Mouse (Mus musculus): ENCODE measurements around the gene Ptgdr2. TPM values are rescaled to one million over a fixed set of nuclear protein-coding genes. Genes with fewer than 3 reads are reported as not detected.

The Ptgdr2 gene
- polyA plus RNA-seq, 1 experiment from 2014 or later = 0.17 TPM

DNA sequence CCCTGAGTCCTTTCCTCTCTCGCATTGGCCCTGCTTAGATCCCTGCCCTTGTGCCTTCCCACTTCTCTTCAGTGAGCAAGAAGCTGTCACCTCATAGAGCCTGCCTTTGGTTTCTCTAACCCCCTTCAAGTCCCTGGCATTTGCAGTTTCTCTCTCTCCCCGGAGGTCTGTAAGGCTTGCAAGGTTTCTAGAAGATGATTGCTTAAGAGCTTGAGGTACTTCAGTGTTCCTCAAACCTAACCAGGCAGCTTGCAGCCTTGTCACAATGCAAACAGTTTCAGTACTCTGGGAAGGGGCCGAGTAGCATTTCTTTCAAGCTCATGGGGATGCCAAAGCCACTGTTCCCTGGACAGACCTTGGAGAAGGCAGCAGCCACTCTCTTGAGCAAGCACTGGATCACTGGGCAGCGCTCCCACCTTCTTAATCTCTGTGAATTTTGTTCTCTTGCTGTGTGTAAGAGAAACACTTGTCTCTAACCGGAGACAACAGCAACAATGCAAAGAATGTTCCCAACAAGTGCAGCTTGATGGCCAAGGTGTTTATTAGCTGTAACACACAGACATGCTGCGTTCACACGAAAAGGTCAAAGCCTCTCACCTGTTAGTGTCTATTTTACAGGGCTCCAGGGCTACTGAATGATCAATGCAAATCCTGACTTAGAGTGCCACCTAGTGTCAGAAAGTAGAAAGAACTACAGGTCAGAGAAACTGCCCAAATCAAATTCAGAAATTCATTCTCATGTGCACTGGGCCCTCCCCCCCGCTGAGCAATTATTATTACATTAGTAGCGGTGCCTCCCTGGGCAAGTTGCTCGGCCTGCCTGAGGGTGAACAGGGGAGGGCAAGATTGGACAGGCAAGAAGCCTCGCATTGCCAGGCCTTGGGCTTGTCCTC is 22.4 kb downstream of the Ptgdr2 start:
- no peak overlapping the region for H3K27ac ChIP-seq
- no peaks in the 10 kb centered on the region for H3K9me3 ChIP-seq (replicated peaks)
- peak; percentile 77 for ATAC-seq
- peak overlapping the region; percentile 23; the same call in 1 of the 2 replicates for H3K9ac ChIP-seq
- no peaks in the 10 kb centered on the region for H3K27me3 ChIP-seq
- no peak overlapping the region for H3K4me3 ChIP-seq
- H3K36me3 ChIP-seq (ENCODE audit: poor library complexity, severe bottlenecking) = no peaks in the 10 kb centered on the region
- WGBS = 37% methylated on average over 11 of the region's 11 CpGs
- no peak overlapping the region for H3K4me2 ChIP-seq
- no peaks in the 10 kb centered on the region for H3K4me1 ChIP-seq

DNA sequence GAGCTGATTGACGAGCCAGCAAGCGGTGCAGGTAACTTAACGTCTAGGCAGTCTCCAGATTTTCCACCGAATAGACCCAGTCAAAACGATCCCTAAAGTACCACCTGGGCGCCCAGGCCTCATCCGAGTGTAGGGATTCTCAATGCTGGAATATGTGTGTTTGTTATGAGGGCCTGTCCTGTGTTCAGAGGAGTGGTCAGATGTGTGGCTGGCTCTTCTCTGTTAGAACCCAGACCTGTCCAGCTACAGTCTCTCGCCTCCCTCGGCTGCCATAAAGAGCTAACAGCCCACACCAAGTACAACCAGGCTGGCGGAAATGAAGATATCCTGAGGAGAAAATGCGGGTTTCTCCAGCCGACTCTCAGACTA is 23.0 kb downstream of the Ptgdr2 start:
- H3K4me1 ChIP-seq = no peaks in the 10 kb centered on the region
- H3K9me3 ChIP-seq (replicated peaks) = no peaks in the 10 kb centered on the region
- H3K27me3 ChIP-seq = no peaks in the 10 kb centered on the region
- no peak overlapping the region for H3K4me3 ChIP-seq
- WGBS = 46% methylated on average over 12 of the region's 12 CpGs
- H3K9ac ChIP-seq = peak overlapping the region; percentile 23; the same call in 1 of the 2 replicates
- H3K36me3 ChIP-seq (ENCODE audit: poor library complexity, severe bottlenecking) = no peaks in the 10 kb centered on the region
- no peak overlapping the region for H3K27ac ChIP-seq
- no peak overlapping the region for H3K4me2 ChIP-seq
- ATAC-seq = no peak

DNA sequence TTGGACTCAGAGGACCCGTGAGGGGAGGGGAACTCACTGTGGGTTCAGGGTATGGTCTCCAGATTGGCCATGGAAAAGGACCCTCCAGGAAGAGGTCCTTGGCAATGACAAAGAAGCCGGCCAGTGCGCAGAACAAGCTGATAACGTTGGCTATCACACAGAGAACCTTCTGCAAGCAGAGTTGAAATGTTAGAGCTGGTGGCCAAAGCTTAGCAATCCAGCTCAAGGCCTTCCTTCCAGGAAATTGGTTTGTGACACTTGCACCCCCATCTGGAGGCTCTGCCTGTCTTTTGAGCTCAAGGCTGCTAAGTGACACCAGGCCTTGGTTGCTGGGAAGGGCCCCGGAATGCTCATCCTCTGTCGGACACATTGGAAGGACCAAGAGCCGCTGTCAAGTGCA is 28.8 kb downstream of the Ptgdr2 start:
- Histone ChIP-seq H3K4me3 (no peak overlapping the region), H3K27ac (no peak overlapping the region), H3K9ac (no peak overlapping the region), H3K4me1 (no peaks in the 10 kb centered on the region), H3K9me3 (replicated peaks) (no peaks in the 10 kb centered on the region), H3K36me3 (ENCODE audit: poor library complexity, severe bottlenecking) (no peaks in the 10 kb centered on the region), H3K4me2 (no peak overlapping the region), H3K27me3 (no peaks in the 10 kb centered on the region)
- 87% methylated on average over 7 of the region's 7 CpGs for WGBS
- ATAC-seq = no peak

DNA sequence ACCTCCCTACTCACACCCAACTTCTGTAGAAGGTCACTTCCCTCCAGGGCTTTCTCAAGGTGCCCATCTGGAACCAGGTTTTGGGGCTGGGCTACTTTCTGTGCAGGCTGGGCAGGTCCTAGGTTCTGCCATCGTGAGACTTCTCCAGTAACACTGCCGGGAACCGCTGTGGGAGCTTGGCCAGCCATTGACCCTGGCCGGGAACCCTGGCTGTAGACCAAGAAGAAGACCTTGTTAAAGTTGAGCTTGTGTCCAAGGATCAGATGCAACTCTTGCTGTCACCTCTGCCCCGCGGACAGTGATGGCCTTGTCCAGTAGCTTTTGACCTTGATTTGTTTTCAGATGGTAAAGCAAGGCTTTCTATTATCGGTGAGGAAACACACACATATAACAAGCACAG is 31.6 kb downstream of the Ptgdr2 start:
- Histone ChIP-seq H3K27me3 (no peaks in the 10 kb centered on the region), H3K36me3 (ENCODE audit: poor library complexity, severe bottlenecking) (no peaks in the 10 kb centered on the region), H3K27ac (no peak overlapping the region), H3K4me2 (no peak overlapping the region), H3K9ac (no peak overlapping the region), H3K9me3 (replicated peaks) (peaks cover 3% of the 10 kb centered on the region; the same call in 1 of the 2 replicates), H3K4me3 (no peak overlapping the region), H3K4me1 (no peaks in the 10 kb centered on the region)
- ATAC-seq = no peak
- 96% methylated on average over 7 of the region's 7 CpGs for WGBS

DNA sequence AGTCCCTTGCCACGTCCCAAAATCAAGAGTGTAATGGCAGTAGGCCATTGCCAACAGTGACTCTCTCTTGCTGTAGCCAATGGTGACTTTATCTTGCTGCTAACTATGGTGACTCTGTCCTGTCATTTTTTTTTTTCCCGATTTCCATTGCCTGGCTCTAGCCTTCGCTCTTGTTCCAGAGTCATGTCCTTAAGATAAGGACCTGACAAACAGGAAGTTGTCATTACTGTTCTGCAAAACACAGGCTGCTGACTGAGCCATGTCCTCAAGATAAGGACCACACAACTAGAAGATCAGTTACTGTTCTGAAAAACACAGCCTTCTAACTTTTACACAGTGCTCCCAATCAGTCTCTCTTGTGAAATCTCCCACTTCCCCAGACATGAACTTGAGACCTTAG is 33.5 kb downstream of the Ptgdr2 start:
- no peak for ATAC-seq
- H3K36me3 ChIP-seq (ENCODE audit: poor library complexity, severe bottlenecking) = no peaks in the 10 kb centered on the region
- WGBS = 83% methylated on average over 3 of the region's 3 CpGs

DNA sequence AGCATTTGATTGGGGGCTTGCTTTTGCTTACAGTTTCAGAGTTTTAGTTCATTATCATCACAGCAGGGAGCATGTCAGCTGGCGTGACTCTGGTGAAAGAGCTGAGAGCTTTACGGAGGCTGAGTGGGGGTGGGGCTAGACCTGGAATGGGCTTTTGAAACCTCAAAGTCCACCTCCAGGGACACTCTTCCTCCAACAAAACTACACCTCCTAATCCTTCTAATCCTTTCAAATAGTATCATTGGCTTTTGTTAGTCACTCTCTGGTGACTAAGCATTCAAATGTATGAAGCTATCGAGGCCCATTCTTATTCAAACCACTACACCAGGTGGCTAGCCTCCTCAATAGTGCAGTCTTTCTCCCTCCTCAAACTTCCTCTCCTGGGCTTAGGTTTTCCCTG is 35.7 kb downstream of the Ptgdr2 start:
- Histone ChIP-seq H3K27ac (no peak overlapping the region), H3K9ac (no peak overlapping the region), H3K36me3 (ENCODE audit: poor library complexity, severe bottlenecking) (no peaks in the 10 kb centered on the region), H3K4me2 (no peak overlapping the region), H3K4me1 (no peaks in the 10 kb centered on the region), H3K9me3 (replicated peaks) (peaks cover 3% of the 10 kb centered on the region; the same call in 1 of the 2 replicates), H3K4me3 (no peak overlapping the region), H3K27me3 (no peaks in the 10 kb centered on the region)
- ATAC-seq = no peak
- 19% methylated on average over 3 of the region's 3 CpGs for WGBS

More for the DNA sequence above, 33.5 kb downstream of the Ptgdr2 start:
- no peaks in the 10 kb centered on the region for H3K4me1 ChIP-seq
- H3K9ac ChIP-seq = no peak overlapping the region
- no peak overlapping the region for H3K4me3 ChIP-seq
- H3K4me2 ChIP-seq = no peak overlapping the region
- H3K9me3 ChIP-seq (replicated peaks) = peaks cover 3% of the 10 kb centered on the region; the same call in 1 of the 2 replicates
- no peaks in the 10 kb centered on the region for H3K27me3 ChIP-seq
- H3K27ac ChIP-seq = no peak overlapping the region

DNA sequence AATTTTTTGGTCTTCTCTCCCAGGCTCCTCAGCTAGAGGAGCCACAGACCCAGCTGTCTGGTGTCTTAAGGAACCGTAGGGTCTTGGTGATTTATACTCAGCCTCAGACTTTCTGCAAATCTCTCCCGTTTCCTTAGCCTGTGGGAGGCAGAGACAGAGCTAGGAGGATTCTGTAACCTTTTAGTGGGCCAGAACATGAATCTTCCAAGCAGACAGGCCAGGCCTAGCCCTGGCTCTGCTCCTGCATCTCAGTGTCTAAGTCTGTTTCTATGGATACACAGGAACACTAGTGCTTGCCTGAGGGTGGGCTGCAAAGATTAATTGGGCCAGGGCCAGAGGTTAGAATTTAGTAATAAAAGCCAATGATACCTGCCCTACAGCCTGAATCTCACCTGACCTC is 36.2 kb downstream of the Ptgdr2 start:
- Histone ChIP-seq H3K9me3 (replicated peaks) (peaks cover 3% of the 10 kb centered on the region; the same call in 1 of the 2 replicates), H3K4me3 (no peak overlapping the region), H3K9ac (no peak overlapping the region), H3K4me2 (no peak overlapping the region), H3K27me3 (no peaks in the 10 kb centered on the region), H3K4me1 (no peaks in the 10 kb centered on the region), H3K27ac (no peak overlapping the region), H3K36me3 (ENCODE audit: poor library complexity, severe bottlenecking) (no peaks in the 10 kb centered on the region)
- ATAC-seq = no peak
- 60% methylated on average over 2 of the region's 2 CpGs for WGBS

DNA sequence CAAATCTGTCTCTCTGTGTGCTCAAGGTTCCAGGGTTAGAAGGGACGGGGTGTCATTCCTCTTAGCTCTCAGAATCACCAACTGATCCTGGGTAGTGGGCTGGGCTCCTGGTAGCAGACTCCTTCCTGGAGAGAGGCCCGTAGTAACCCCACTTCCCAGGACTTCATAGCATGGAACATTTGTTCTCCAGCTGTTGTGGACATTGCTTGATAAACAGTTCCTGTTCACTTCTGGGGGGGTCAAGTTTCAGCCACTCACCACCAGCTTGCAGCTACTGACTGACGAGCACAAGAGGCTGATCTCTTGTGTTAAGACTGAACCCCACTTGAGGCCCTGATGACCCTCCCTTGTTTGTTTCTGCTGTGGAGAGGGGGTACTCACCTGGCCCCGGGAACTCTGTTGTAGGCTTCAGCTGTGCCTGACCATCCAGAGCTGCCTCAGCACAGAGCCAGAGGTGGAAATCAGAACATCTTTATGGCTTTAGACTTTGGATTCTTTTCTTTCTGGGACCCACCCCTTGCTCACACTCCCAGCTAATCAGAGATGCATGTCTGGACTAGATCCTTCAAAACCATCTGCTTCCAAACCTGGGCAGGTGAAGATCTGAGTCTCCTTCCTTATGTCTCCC is 37.4 kb downstream of the Ptgdr2 start, which contains the start of gene Ms4a10:
Ms4a10 (minus strand) TSS at position 433 of the 628 bp plus-strand sequence.
- Histone ChIP-seq H3K36me3 (ENCODE audit: poor library complexity, severe bottlenecking) (no peaks in the 10 kb centered on the region), H3K4me3 (no peak within 1 kb of the TSS), H3K27ac (no peak within 1 kb of the TSS), H3K9me3 (replicated peaks) (peaks cover 3% of the 10 kb centered on the region; the same call in 1 of the 2 replicates), H3K27me3 (no peaks in the 10 kb centered on the region), H3K4me2 (no peak within 1 kb of the TSS), H3K9ac (no peak within 1 kb of the TSS), H3K4me1 (no peaks in the 10 kb centered on the region)
- no peak for ATAC-seq
- WGBS = 66% methylated on average over 4 of the region's 4 CpGs

DNA sequence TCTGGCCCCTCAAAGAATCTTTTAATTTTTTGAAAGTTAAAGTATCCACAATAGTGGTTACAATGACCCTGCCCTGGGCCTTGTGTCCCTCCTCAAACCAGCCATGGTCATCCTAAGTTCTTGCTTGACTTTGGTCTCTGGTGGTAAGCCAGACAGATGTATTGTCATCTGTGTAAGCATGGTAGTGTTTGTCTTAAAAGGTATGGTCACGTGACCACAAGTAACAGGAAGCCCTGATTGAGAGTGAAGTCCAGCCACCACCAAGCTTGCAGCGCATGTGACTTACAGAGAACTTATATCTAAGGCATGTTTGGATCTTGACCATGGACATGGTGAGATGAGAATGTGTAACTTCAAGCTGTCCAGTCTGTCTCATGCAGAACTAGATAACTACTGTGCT is 38.2 kb downstream of the Ptgdr2 start:
- Histone ChIP-seq H3K4me2 (no peak overlapping the region), H3K36me3 (ENCODE audit: poor library complexity, severe bottlenecking) (no peaks in the 10 kb centered on the region), H3K4me3 (no peak overlapping the region), H3K27me3 (no peaks in the 10 kb centered on the region), H3K27ac (no peak overlapping the region), H3K4me1 (no peaks in the 10 kb centered on the region), H3K9ac (no peak overlapping the region), H3K9me3 (replicated peaks) (peaks cover 3% of the 10 kb centered on the region; the same call in 1 of the 2 replicates)
- no peak for ATAC-seq
- 93% methylated on average over 2 of the region's 2 CpGs for WGBS

DNA sequence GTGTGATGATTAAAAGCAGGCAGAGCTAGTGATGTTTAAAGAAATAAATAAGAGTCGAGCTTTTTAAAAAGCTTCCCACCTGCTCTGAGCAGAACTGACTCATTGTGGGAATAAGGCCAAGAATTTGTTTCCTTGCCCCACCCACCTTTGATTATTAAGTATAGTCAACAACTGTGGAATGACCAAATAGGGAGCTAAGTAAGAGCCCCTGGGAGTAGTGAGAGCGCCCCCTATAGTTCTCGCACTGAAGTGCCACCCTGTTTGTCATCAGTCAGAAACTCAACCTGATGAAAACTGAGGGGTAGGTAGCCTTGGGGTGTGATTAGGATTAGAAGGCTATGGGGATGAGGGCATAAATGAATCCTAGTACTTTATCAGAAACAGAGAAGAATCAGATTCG is 39.4 kb downstream of the Ptgdr2 start:
- H3K9me3 ChIP-seq (replicated peaks) = peaks cover 3% of the 10 kb centered on the region; the same call in 1 of the 2 replicates
- H3K4me3 ChIP-seq = no peak overlapping the region
- 52% methylated on average over 4 of the region's 4 CpGs for WGBS
- H3K4me1 ChIP-seq = no peaks in the 10 kb centered on the region
- H3K36me3 ChIP-seq (ENCODE audit: poor library complexity, severe bottlenecking) = no peaks in the 10 kb centered on the region
- no peak overlapping the region for H3K9ac ChIP-seq
- H3K27me3 ChIP-seq = no peaks in the 10 kb centered on the region
- H3K27ac ChIP-seq = no peak overlapping the region
- no peak for ATAC-seq
- H3K4me2 ChIP-seq = no peak overlapping the region

DNA sequence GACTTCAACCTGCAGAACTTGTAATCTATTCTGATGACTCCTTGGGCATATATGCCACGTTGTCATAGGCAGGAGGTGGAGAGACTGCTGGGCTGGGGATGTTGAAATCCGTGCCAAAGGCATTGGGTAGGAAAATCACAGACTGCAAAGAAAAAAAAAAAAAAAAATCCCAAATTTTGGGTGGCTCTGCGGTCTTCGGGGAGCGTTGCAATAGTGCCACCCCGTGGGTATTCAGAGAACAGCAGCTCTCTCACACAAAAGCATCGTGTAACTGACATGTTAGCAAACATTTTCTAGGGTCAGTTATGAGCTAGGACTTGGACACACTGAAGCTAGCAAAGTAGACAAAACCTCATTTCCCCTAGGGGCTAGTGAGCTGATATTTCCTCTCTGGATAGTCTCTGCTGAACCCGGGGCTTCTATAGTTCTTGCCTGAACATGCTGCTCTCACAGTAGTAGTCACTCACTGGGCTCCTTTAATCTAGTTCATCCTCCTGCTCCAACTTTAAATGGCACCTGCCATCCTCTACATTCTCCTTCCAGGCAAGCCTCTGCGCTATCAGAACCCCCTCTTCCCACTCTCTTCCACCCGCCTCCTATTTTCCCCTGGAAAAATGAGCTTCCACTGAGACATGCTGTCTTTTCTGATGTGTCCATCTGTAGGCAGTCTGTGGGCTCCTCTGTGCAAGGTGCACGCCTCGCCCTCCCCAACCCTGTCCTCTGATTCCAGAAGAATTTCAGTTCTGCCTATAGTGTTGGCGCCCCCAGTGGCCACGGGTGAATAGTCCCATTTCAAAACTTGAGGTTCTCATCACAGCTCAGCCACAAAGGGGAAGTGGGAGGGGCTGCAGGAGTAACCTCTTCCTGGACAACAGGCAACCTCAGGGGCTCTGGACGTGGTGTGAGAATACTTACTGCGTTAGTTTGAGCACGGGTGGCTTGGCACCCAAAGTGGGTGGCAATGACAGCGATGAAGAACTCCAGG is 42.5 kb downstream of the Ptgdr2 start:
- 12% methylated on average over 18 of the region's 18 CpGs for WGBS
- Histone ChIP-seq H3K4me3 (no peak overlapping the region), H3K4me2 (peak overlapping the region; percentile 36), H3K9ac (no peak overlapping the region), H3K9me3 (replicated peaks) (no peaks in the 10 kb centered on the region), H3K36me3 (ENCODE audit: poor library complexity, severe bottlenecking) (no peaks in the 10 kb centered on the region), H3K27ac (no peak overlapping the region), H3K27me3 (no peaks in the 10 kb centered on the region), H3K4me1 (no peaks in the 10 kb centered on the region)
- ATAC-seq = peak; percentile 68

Measured in forebrain, embryonic 13.5 days (tissue).